Mouse (Mus musculus) brown adipose tissue, adult 24 weeks (tissue): ENCODE results near the gene Rbsn. TPM values are rescaled to one million over a fixed set of nuclear protein-coding genes. Genes with fewer than 3 reads are reported as not detected.

Source experiments
- H3K27ac ChIP-seq: fragments of 200-500 bp; replicated peaks from 2 replicates; pipeline ENCODE4 v1.5.1; 2012; ENCODE audit warnings: low read depth, mild to moderate bottlenecking, low read length
- H3K4me1 ChIP-seq: fragments of 200-500 bp; 2 replicates; pipeline ENCODE4 v1.6.1; 2012; ENCODE audit warnings: low read length, mixed read lengths; ENCODE audit not compliant: control insufficient read depth, insufficient read depth, insufficient read length
- H3K4me3 ChIP-seq: fragments of 200-500 bp; 2 replicates; pipeline ENCODE4 v1.5.1; 2012; ENCODE audit warnings: low read depth, mild to moderate bottlenecking, low read length, moderate library complexity; ENCODE audit not compliant: insufficient read depth
- polyA plus RNA-seq: library from polyadenylated mRNA; stranded (reverse); fragments of >200 nt; gene quantifications from 2 replicates; pipeline ENCODE4 v1.2.4, GENCODE M21; 2012; ENCODE audit not compliant: missing spikeins, insufficient read depth, insufficient read length

Rbsn gene
- polyA plus RNA-seq, 1 experiment, result 13.2 TPM

GRCm38 (mm10) chr6:92222021-92222420 is 7.3 kb upstream of the Rbsn start:
- Histone ChIP-seq H3K4me1 (no peaks in the 10 kb centered on the region), H3K27ac (no peak overlapping the region)

GRCm38 (mm10) chr6:92221604-92222003 is 6.9 kb upstream of the Rbsn start:
- Histone ChIP-seq H3K4me3 (no peak overlapping the region), H3K4me1 (no peaks in the 10 kb centered on the region), H3K27ac (no peak overlapping the region)

More at GRCm38 (mm10) chr6:92222021-92222420, 7.3 kb upstream of the Rbsn start:
- H3K4me3 ChIP-seq, result no peak overlapping the region

GRCm38 (mm10) chr6:92219445-92219844 is 4.7 kb upstream of the Rbsn start:
- no peaks in the 10 kb centered on the region for H3K4me1 ChIP-seq
- no peak overlapping the region for H3K4me3 ChIP-seq
- no peak overlapping the region for H3K27ac ChIP-seq

- Histone ChIP-seq H3K4me3 (peak overlapping the region; percentile 76), H3K4me1 (peaks cover 2% of the 10 kb centered on the region; the same call in 1 of the 2 replicates), H3K27ac (peak overlapping the region; percentile 68)
Observed at GRCm38 (mm10) chr6:92214055-92214772, 511 bp downstream of the Rbsn start.

- peaks cover 3% of the 10 kb centered on the region; the same call in 1 of the 2 replicates for H3K4me1 ChIP-seq
- H3K27ac ChIP-seq, result 0 out of 2 replicates have a peak overlapping the region, but pooled peaks have one; percentile 5
- H3K4me3 ChIP-seq, result no peak overlapping the region
Observed at GRCm38 (mm10) chr6:92199414-92199813, 15.3 kb downstream of the Rbsn start.

GRCm38 (mm10) chr6:92184178-92184577 is 30.5 kb downstream of the Rbsn start:
- Histone ChIP-seq H3K4me1 (peaks cover 7% of the 10 kb centered on the region; the same call in 1 of the 2 replicates), H3K4me3 (peak overlapping the region; percentile 94), H3K27ac (no peak overlapping the region)

GRCm38 (mm10) chr6:92183621-92184131 is 31.0 kb downstream of the Rbsn start, which contains the start of gene Mrps25:
Mrps25 (minus strand) TSS chr6:92184033.
- H3K4me1 ChIP-seq, result peaks cover 7% of the 10 kb centered on the region; the same call in 1 of the 2 replicates
- peak within 1 kb of the TSS; percentile 94 for H3K4me3 ChIP-seq
- H3K27ac ChIP-seq, result 0 out of 2 replicates have a peak within 1 kb of the TSS, but pooled peaks have one; percentile 67

GRCm38 (mm10) chr6:92176450-92176849 is 38.3 kb downstream of the Rbsn start:
- H3K4me1 ChIP-seq, result no peaks in the 10 kb centered on the region
- no peak overlapping the region for H3K27ac ChIP-seq
- H3K4me3 ChIP-seq, result no peak overlapping the region

- H3K4me3 ChIP-seq, result no peak overlapping the region
- no peak overlapping the region for H3K27ac ChIP-seq
- H3K4me1 ChIP-seq, result no peaks in the 10 kb centered on the region
Observed at GRCm38 (mm10) chr6:92162724-92163123, 52.0 kb downstream of the Rbsn start.

GRCm38 (mm10) chr6:92158801-92159200 is 55.9 kb downstream of the Rbsn start:
- Histone ChIP-seq H3K27ac (no peak overlapping the region), H3K4me1 (no peaks in the 10 kb centered on the region), H3K4me3 (no peak overlapping the region)

GRCm38 (mm10) chr6:92153774-92154173 is 61.0 kb downstream of the Rbsn start:
- H3K4me3 ChIP-seq, result no peak overlapping the region
- no peaks in the 10 kb centered on the region for H3K4me1 ChIP-seq
- H3K27ac ChIP-seq, result no peak overlapping the region

GRCm38 (mm10) chr6:92145881-92146280 is 68.8 kb downstream of the Rbsn start:
- H3K4me1 ChIP-seq, result no peaks in the 10 kb centered on the region
- H3K4me3 ChIP-seq, result no peak overlapping the region
- no peak overlapping the region for H3K27ac ChIP-seq

Other genes starting within 250 kb of the Rbsn start
- gene Fgd5, start 236.0 kb downstream of the Rbsn start, polyA plus RNA-seq, result 3.8 and 8.7 TPM in 2 replicates
- gene Nr2c2, start 123.5 kb downstream of the Rbsn start, polyA plus RNA-seq, result 7.8 and 8.8 TPM in 2 replicates
- 115 and 122 TPM in 2 replicates for gene Mrps25, start 30.9 kb downstream of the Rbsn start, polyA plus RNA-seq
- not detected in 2 replicates for gene Trh, start 29.7 kb upstream of the Rbsn start, polyA plus RNA-seq